Mouse (Mus musculus) right cerebral cortex, postnatal 4 days (tissue): ENCODE results near the gene Hebp1.

Source experiments
- DNase-seq: peaks from one replicate; pipeline ENCODE4 v3.0.0-alpha.2; 2022

Hebp1 gene

DNA sequence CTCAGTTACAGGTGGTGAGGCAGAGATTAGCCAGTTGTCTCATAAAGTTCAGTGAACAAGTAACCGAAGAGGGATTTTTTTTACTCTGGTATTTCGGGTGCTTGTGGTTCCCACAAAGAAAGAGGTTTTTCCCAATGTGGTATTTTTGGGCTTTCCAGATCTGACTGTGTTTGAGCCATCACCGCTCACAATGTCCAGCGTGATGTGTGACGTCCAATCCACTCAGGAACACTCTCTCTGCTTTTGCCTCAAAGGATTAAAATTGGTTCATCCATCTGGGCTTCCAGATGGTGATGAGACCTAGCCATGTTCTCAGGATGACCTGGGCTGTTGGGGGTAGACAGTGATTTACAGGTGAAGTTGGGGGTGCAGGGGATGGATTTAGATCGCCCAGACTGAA is 90.8 kb downstream of the Hebp1 start:
- DNase-seq, result no peak

DNA sequence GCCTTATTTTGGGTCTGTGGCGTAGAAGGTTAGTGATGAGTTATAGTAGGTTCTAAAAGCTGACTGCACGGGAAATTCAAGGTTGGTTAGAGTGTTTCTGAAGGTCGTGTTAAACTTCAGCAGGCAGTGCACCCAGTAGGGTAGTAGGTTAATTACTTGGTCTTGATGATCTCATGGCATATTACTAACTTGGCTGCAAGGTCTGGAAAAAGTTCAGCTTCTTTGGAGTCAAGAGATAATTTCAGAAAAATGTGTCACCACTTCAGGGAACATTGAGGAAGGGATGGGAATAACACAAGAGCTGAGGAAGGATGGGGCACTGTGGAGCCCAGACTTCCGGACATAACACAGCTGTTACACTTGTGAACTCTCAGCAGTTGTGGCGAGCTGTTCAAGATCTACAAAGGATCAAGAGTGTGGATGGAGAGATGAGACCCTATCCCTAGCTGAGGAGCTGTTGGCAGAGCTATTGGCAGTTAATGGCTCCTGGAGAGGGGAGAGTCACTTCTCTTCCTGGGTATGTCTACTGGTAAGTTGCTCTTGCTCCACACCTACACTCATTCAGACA is 95.0 kb downstream of the Hebp1 start:
- no peak for DNase-seq

DNA sequence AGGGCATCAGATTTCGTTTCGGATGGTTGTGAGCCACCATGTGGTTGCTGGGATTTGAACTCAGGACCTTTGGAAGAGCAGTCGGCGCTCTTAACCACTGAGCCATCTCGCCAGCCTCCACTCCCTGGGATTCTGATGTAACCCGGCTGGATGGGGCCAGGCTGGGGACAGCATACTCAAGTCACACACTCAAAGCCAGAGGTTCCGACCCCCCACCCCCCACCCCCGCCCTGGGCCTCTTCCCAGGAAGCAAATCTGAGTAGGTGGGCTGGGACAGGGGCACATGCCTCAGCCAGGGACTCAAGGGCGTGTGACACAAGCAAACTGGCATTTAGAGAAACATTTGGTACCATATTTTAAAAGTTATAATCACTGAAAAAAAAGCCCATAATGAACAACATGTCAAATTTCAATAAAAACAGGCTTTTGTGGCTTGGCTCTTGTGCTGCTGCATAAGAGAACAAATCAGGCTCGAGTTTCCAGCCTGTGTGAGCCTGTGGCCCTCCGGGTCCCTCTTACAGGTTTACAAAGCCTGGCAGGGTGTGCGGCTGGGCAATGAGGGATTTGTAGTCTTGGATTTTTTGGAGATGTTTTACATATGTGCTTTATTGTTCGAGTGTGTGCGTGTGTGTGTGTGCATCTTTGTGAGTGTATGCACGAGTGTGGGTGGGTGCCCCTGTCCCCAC is 96.9 kb downstream of the Hebp1 start:
- no peak for DNase-seq

DNA sequence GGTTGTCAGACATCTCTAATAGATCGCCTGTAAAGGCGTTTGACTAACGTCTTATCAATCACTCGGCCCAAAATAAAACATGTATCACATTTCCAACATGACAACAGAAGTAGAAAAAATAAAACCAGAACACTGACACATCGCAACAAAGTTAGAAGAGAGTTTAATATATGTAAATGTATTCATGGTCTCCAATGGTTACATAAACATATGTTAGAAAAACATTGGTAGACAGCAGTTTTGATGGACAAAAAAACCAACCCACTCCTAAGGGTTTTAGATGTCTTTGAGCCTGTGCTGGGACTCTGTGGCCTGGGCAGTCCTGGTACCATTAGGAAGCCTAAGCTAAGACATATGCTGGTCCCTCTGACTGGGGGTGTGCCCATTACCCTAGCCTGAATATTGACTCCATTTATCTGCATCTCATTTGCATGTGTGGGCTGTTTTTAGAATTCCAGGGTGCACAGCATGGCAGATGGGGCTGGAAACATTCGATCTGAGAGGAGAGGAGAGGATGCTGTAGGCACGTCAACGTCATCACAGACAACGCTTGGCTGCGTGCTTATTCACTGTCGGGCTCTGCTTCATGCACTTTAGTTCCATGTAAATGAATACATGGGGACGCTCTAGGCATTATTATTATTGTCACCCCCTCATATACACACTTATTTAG is 104.9 kb downstream of the Hebp1 start:
- DNase-seq, result peak; percentile 18

DNA sequence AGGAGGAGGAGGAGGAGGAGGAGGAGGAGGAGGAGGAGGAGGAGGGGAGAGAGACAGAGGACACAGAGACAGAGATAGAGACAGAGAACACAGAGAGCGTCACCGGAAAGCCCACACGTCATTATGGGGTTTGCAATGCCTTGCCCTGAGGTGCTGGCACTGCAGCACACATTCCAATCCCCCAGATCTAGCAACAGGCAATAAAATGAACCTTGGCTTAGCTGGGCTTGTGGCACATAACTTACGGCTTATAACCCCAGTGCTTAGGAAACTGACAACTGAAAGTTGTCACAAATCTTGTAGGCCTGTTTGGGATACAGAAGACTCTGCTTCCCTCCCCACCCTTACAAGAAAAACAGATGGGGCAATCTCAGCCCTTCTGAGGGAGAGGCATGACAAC is 107.2 kb downstream of the Hebp1 start:
- DNase-seq, result no peak

DNA sequence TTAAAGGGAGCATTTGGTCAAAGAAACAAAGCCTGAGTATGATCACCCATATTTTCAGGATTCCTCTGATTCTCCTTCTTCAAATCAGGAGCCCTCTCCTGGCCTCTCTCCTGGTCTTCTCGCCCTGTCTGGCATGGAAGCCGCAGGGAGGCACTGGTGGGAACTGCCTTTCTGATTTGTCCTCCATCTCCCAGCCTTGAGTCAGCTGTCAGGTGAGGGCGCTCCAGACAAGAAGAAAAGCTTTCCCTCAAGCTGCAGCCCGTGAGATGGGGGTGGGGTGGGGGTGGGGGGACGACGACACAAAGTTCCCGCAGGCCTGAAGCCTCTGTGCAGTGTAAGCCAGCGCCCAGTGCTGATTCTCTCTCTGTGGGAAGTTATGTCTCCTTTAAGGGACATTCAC is 108.0 kb downstream of the Hebp1 start:
- peak; percentile 50 for DNase-seq

DNA sequence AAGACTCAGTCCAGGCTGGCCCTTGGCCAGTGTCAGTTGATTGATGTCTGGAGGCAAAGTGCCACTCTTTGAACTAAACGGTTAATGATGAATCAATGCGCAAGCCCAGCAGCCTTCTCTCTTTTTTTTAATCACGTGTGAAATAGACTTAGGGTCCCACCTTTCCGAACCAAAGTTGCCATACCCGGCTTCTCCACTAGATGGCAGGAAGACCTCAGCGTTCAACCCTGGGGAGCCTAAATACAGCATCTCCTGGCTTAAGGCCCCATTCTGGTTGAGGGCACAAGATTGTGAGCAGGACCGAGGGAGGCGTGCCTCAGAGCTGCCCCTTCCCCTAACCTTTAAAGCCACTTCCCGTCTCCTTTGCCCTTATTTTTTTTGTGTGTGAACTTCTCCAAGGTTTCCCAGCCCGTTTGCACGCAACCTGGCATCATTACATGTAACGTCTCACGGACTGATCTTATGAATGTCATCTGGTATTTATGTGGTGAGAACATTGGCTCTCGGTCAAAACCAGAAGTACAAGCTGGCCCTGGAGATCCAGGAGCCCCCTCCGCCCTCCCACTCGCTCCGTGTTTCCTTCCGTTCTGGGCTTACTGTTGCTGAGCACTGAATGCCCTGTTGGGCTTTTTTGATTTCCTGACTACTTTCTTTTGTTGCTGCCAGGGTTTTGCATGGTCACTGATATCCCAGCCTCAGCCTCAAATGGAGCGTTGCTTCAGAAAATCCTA is 109.9 kb downstream of the Hebp1 start:
- DNase-seq, result peak; percentile 95
